Comparison of ENCODE assay signal across 8 mouse cellular contexts in genomic region chr7:68749919-68750318, GRCm38 (mm10). TPM values are rescaled to one million over a fixed set of nuclear protein-coding genes. Genes with fewer than 3 reads are reported as not detected.
DNase-seq lines count a peak whose midpoint lies in the region; ATAC-seq and TF ChIP-seq lines count a peak whose summit lies in the region.

No protein-coding gene starts in this region.

- peaks cover 4% of the 10 kb centered on the region; the same call in 1 of the 2 replicates for H3K36me3 ChIP-seq in heart, adult 2 months (ENCODE audit: control insufficient read depth, insufficient read depth, low read length)
- peaks cover 6% of the 10 kb centered on the region; the same call in 1 of the 2 replicates for H3K36me3 ChIP-seq in embryonic facial prominence, embryonic 13.5 days
- no peaks in the 10 kb centered on the region; the same call in 1 of the 2 replicates for H3K36me3 ChIP-seq in hindbrain, embryonic 14.5 days (replicated peaks; ENCODE audit: control insufficient read depth, insufficient read depth)
- no peaks in the 10 kb centered on the region for H3K36me3 ChIP-seq in midbrain, embryonic 10.5 days

- no peak overlapping the region for H3K9ac ChIP-seq in heart, adult 2 months (ENCODE audit: low read depth, low read length)
- peak overlapping the region; percentile 4; the same call in 1 of the 2 replicates for H3K9ac ChIP-seq in embryonic facial prominence, embryonic 13.5 days
- H3K9ac ChIP-seq in hindbrain, embryonic 14.5 days: no peak overlapping the region

- H3K4me2 ChIP-seq in embryonic facial prominence, embryonic 13.5 days: peak overlapping the region; percentile 91
- peak overlapping the region; percentile 46 for H3K4me2 ChIP-seq in hindbrain, embryonic 14.5 days (replicated peaks)

- WGBS in heart, adult 2 months: 60% methylated on average over 8 of the region's 8 CpGs
- 69% methylated on average over 8 of the region's 8 CpGs for WGBS in embryonic facial prominence, embryonic 13.5 days
- WGBS in hindbrain, embryonic 14.5 days: 72% methylated on average over 8 of the region's 8 CpGs
- 75% methylated on average over 8 of the region's 8 CpGs for WGBS in midbrain, embryonic 10.5 days

- no peaks in the 10 kb centered on the region for H3K9me3 ChIP-seq in embryonic facial prominence, embryonic 13.5 days
- no peaks in the 10 kb centered on the region for H3K9me3 ChIP-seq in hindbrain, embryonic 14.5 days (ENCODE audit: control insufficient read depth, low read length)
- H3K9me3 ChIP-seq in midbrain, embryonic 10.5 days (replicated peaks): no peaks in the 10 kb centered on the region

- H3K27me3 ChIP-seq in heart, adult 2 months (ENCODE audit: control insufficient read depth, insufficient read depth, low read length): no peaks in the 10 kb centered on the region
- no peaks in the 10 kb centered on the region for H3K27me3 ChIP-seq in embryonic facial prominence, embryonic 13.5 days
- no peaks in the 10 kb centered on the region for H3K27me3 ChIP-seq in hindbrain, embryonic 14.5 days (ENCODE audit: control insufficient read depth, insufficient read depth, low read length)
- H3K27me3 ChIP-seq in midbrain, embryonic 10.5 days (ENCODE audit: low read depth, poor library complexity, severe bottlenecking): no peaks in the 10 kb centered on the region

- H3K4me1 ChIP-seq in heart, adult 2 months (ENCODE audit: control insufficient read depth, insufficient read depth, low read length): peaks cover 10% of the 10 kb centered on the region
- peaks cover 21% of the 10 kb centered on the region for H3K4me1 ChIP-seq in embryonic facial prominence, embryonic 13.5 days
- peaks cover 23% of the 10 kb centered on the region for H3K4me1 ChIP-seq in hindbrain, embryonic 14.5 days (replicated peaks; ENCODE audit: control insufficient read depth, insufficient read depth, low read length)
- H3K4me1 ChIP-seq in midbrain, embryonic 10.5 days: peaks cover 23% of the 10 kb centered on the region

- no peak for TF ChIP-seq CTCF in heart, adult 2 months (IDR thresholded peaks at IDR 0.05)

- ATAC-seq in embryonic facial prominence, embryonic 13.5 days (ENCODE audit: insufficient number of reproducible peaks, insufficient read depth, low FRiP score, low TSS enrichment, low read depth): no peak
- ATAC-seq in hindbrain, embryonic 14.5 days (ENCODE audit: low FRiP score): no peak

- H3K27ac ChIP-seq in heart, adult 2 months: peak overlapping the region; percentile 66
- H3K27ac ChIP-seq in embryonic facial prominence, embryonic 13.5 days: 0 out of 2 replicates have a peak overlapping the region, but pooled peaks have one; percentile 4
- no peak overlapping the region for H3K27ac ChIP-seq in hindbrain, embryonic 14.5 days
- H3K27ac ChIP-seq in midbrain, embryonic 10.5 days (replicated peaks): peak overlapping the region; percentile 89

- no peak for DNase-seq in heart, adult 2 months
- no peak for DNase-seq in heart, postnatal 25 days (ENCODE audit: low spot score)
- DNase-seq in hindbrain, embryonic 14.5 days (ENCODE audit: low spot score): no peak
- DNase-seq in midbrain, embryonic 10.5 days (ENCODE audit: low spot score): no peak
- no peak for DNase-seq in cerebellum, adult 11 months
- DNase-seq in natural killer cell, adult 2 months (ENCODE audit: low spot score in 2 of 2): no peak
- DNase-seq in layer of hippocampus, adult 9-10 months (ENCODE audit: low spot score): no peak

- H3K79me2 ChIP-seq in heart, adult 2 months (replicated peaks; ENCODE audit: control insufficient read depth, insufficient read depth, low read length): no peaks in the 10 kb centered on the region; the same call in 1 of the 2 replicates

- intact Hi-C loops in heart, adult 2 months (cut with DNase I): loop anchor here (5.0 kb wide), 1 partner anchor 72 kb away; no protein-coding TSS in a partner anchor
- intact Hi-C loops in heart, postnatal 25 days (cut with DNase I): loop anchor here (5.0 kb wide), 1 partner anchor 793 kb away; no protein-coding TSS in a partner anchor

- TF ChIP-seq EP300 in heart, adult 2 months (IDR thresholded peaks at IDR 0.05; ENCODE audit: insufficient read depth, low read depth, low read length): no peak

- no peak for TF ChIP-seq POLR2A in heart, adult 2 months (IDR thresholded peaks at IDR 0.05; ENCODE audit: insufficient read depth, low read depth, low read length)

- peak overlapping the region; percentile 39 for H3K4me3 ChIP-seq in heart, adult 2 months
- H3K4me3 ChIP-seq in embryonic facial prominence, embryonic 13.5 days: peak overlapping the region; percentile 87
- no peak overlapping the region; the same call in 1 of the 2 replicates for H3K4me3 ChIP-seq in hindbrain, embryonic 14.5 days (replicated peaks; ENCODE audit: low read length)
- peak overlapping the region; percentile 85 for H3K4me3 ChIP-seq in midbrain, embryonic 10.5 days

RNA-seq across cellular contexts. Expression of gene Arrdc4, which starts 0.9 kb away (rescaled TPM):
- 1 to 10 TPM; 6.3 to 7.2 TPM for total RNA-seq in heart, adult 2 months (2021)
- polyA plus RNA-seq in heart, adult 2 months (2012; rRNA removed): 4.6 and 7.9 TPM in 2 replicates
- total RNA-seq in heart, postnatal 25 days (2021): 1 to 10 TPM; 8.7 to 10.0 TPM
- polyA plus RNA-seq in embryonic facial prominence, embryonic 13.5 days (2015; fragmentation: Nextera tagmentation; extraction: Ambion mirVana): 24.9 and 25.0 TPM in 2 replicates
- polyA plus RNA-seq in hindbrain, embryonic 14.5 days (2014; fragmentation: Nextera tagmentation; extraction: Ambion mirVana): 30.4 and 30.5 TPM in 2 replicates
- 16.7 and 19.7 TPM in 2 replicates for polyA plus RNA-seq in midbrain, embryonic 10.5 days (2016; fragmentation: Nextera tagmentation; extraction: Ambion mirVana)
